Mouse (Mus musculus) cerebellum, adult (tissue): Measurements from ENCODE around the gene Rab3il1.

Source experiments
- ATAC-seq: cut with Nextera tagmentation; 2 replicates; pipeline ENCODE4 v1.9.2; 2017; ENCODE audit warnings: mild to moderate bottlenecking, moderate library complexity, mixed read lengths; ENCODE audit not compliant: insufficient number of reproducible peaks, low FRiP score, low TSS enrichment

The Rab3il1 gene

GRCm38 (mm10) chr19:9982151-9982851 lies 19.2 kb upstream of the Rab3il1 start:
- ATAC-seq, result peak; percentile 93

- peak; percentile 70 for ATAC-seq
These were observed 18.5 kb upstream of the Rab3il1 start for GRCm38 (mm10) chr19:9982852-9983542.

- ATAC-seq, result no peak
These were observed 17.1 kb upstream of the Rab3il1 start for GRCm38 (mm10) chr19:9984111-9985055.

GRCm38 (mm10) chr19:9985190-9985899 lies 16.1 kb upstream of the Rab3il1 start:
- no peak for ATAC-seq

- no peak for ATAC-seq
These were observed 15.5 kb upstream of the Rab3il1 start for GRCm38 (mm10) chr19:9985900-9986421.

GRCm38 (mm10) chr19:9987192-9987591 lies 14.3 kb upstream of the Rab3il1 start:
- ATAC-seq, result no peak

- no peak for ATAC-seq
These were observed 13.9 kb upstream of the Rab3il1 start for GRCm38 (mm10) chr19:9987593-9987992.

GRCm38 (mm10) chr19:9989171-9989883 lies 12.1 kb upstream of the Rab3il1 start:
- ATAC-seq, result no peak

- ATAC-seq, result no peak
These were observed 11.6 kb upstream of the Rab3il1 start for GRCm38 (mm10) chr19:9989884-9990256.

- ATAC-seq, result no peak
These were observed 10.2 kb upstream of the Rab3il1 start for GRCm38 (mm10) chr19:9991304-9991703.

- ATAC-seq, result 0 out of 2 replicates have a peak, but pooled peaks have one; percentile 26
These were observed 9.2 kb upstream of the Rab3il1 start for GRCm38 (mm10) chr19:9992011-9992958.

GRCm38 (mm10) chr19:9993036-9993656 lies 8.3 kb upstream of the Rab3il1 start:
- peak; percentile 83 for ATAC-seq

- no peak for ATAC-seq
These were observed 4.0 kb upstream of the Rab3il1 start for GRCm38 (mm10) chr19:9997204-9998062.

GRCm38 (mm10) chr19:9998063-9998416 lies 3.4 kb upstream of the Rab3il1 start:
- no peak for ATAC-seq

- no peak for ATAC-seq
These were observed 2.6 kb upstream of the Rab3il1 start for GRCm38 (mm10) chr19:9998736-9999486.

- ATAC-seq, result no peak
These were observed 1.1 kb upstream of the Rab3il1 start for GRCm38 (mm10) chr19:10000330-10000729.
